Mouse (Mus musculus): ENCODE data around the gene Atl1. TPM values are rescaled to one million over a fixed set of nuclear protein-coding genes. Genes with fewer than 3 reads are reported as not detected.

The Atl1 gene
- total and polyA plus RNA-seq, 3 experiments = 0.55 to 2.7 (median 1.6) TPM

DNA sequence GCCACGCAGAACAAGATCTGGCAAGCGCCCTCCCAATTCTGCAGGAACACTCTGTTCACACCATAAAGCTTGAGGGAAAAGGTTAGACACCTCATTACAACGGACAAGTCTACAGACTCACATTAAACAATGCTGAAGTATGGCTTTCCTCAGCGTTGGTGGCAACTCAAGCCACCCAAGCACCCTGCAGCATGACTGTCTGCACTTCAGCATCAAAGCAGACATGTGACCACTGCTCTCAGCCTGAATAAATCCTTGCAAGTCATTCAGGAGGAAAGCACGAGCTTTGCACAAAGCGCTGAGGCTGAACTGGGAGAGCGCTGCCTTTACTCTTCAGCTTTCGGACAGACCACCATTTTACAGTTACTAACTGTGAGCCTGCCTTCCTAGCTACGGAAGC, 40.1 kb upstream of the Atl1 start:
- Histone ChIP-seq H3K4me1 (ENCODE audit: insufficient read depth, low read depth, low read length) (peaks cover 20% of the 10 kb centered on the region), H3K4me3 (ENCODE audit: low read depth, low read length) (no peak overlapping the region), H3K27me3 (ENCODE audit: insufficient read depth, low read length) (no peaks in the 10 kb centered on the region), H3K36me3 (replicated peaks) (peaks cover 38% of the 10 kb centered on the region), H3K9me3 (replicated peaks) (no peaks in the 10 kb centered on the region)
- ATAC-seq (ENCODE audit: extremely low read depth, insufficient number of reproducible peaks, low FRiP score, poor library complexity, severe bottlenecking) (no peak), DNase-seq (ENCODE audit: low spot score) (no peak)
- TF ChIP-seq CTCF (IDR thresholded peaks at IDR 0.05; ENCODE audit: low read depth, low read length) (no peak), GATA2 (IDR thresholded peaks at IDR 0.05; ENCODE audit: borderline replicate concordance, low read depth, low read length) (no peak), GATA1 (IDR thresholded peaks at IDR 0.05; ENCODE audit: borderline replicate concordance, low read length) (no peak), POLR2AphosphoS5 (IDR thresholded peaks at IDR 0.05; ENCODE audit: insufficient replicate concordance, low read depth, low read length) (no peak), TAL1 (conservative IDR thresholded peaks at IDR 0.05; ENCODE audit: low read depth, low read length) (no peak)

DNA sequence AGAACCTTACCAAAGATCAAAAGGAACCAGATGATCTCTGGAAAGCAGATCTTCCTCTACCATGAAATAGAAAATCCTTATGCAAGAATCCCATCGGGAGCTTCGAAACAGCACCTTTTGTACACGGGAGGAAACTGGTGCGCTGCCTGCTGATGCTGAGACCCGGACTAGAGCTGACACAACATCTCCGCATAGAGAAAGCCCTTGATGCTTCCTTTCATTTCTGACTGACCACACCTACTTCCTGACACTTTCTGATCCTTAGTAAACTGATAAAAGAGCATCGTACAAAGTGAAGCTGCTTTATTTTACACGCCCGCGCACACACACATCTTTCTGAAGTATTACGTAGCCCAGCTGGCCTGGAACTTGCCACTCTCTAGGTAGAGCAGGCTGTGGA, 39.0 kb upstream of the Atl1 start:
- TF ChIP-seq GATA2 (IDR thresholded peaks at IDR 0.05; ENCODE audit: borderline replicate concordance, low read depth, low read length) (no peak), TAL1 (conservative IDR thresholded peaks at IDR 0.05; ENCODE audit: low read depth, low read length) (no peak), CTCF (IDR thresholded peaks at IDR 0.05; ENCODE audit: low read depth, low read length) (no peak), GATA1 (IDR thresholded peaks at IDR 0.05; ENCODE audit: borderline replicate concordance, low read length) (no peak), POLR2AphosphoS5 (IDR thresholded peaks at IDR 0.05; ENCODE audit: insufficient replicate concordance, low read depth, low read length) (no peak)
- peaks cover 31% of the 10 kb centered on the region for H3K4me1 ChIP-seq (ENCODE audit: insufficient read depth, low read depth, low read length)
- H3K4me3 ChIP-seq (ENCODE audit: low read depth, low read length) = no peak overlapping the region
- DNase-seq (ENCODE audit: low spot score) (no peak), ATAC-seq (ENCODE audit: extremely low read depth, insufficient number of reproducible peaks, low FRiP score, poor library complexity, severe bottlenecking) (no peak)
- H3K9me3 ChIP-seq (replicated peaks) = no peaks in the 10 kb centered on the region
- H3K27me3 ChIP-seq (ENCODE audit: insufficient read depth, low read length) = no peaks in the 10 kb centered on the region
- peaks cover 36% of the 10 kb centered on the region for H3K36me3 ChIP-seq (replicated peaks)

DNA sequence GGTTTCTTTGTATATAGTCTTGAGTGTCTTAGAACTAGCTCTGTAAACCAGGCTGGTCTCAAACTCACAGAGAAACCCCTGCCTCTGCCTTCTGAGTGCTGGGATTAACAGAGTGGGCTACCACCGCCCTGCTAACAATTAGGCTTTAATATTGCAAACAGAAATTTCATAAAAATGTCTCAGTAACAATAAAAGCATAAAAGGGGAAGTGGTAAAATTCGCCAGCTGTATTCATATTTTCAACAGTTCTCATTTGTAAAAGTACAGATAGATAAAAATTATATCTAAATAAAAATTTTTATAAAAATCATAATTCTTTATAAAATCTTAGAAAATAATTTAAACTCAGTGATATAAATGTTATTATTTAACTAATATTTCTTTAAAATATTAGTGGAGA, 38.5 kb upstream of the Atl1 start:
- ATAC-seq (ENCODE audit: extremely low read depth, insufficient number of reproducible peaks, low FRiP score, poor library complexity, severe bottlenecking) (no peak), DNase-seq (ENCODE audit: low spot score) (no peak)
- no peaks in the 10 kb centered on the region for H3K27me3 ChIP-seq (ENCODE audit: insufficient read depth, low read length)
- peaks cover 34% of the 10 kb centered on the region for H3K36me3 ChIP-seq (replicated peaks)
- no peaks in the 10 kb centered on the region for H3K9me3 ChIP-seq (replicated peaks)
- peaks cover 36% of the 10 kb centered on the region for H3K4me1 ChIP-seq (ENCODE audit: insufficient read depth, low read depth, low read length)
- H3K4me3 ChIP-seq (ENCODE audit: low read depth, low read length) = no peak overlapping the region
- TF ChIP-seq CTCF (IDR thresholded peaks at IDR 0.05; ENCODE audit: low read depth, low read length) (no peak), TAL1 (conservative IDR thresholded peaks at IDR 0.05; ENCODE audit: low read depth, low read length) (no peak), GATA1 (IDR thresholded peaks at IDR 0.05; ENCODE audit: borderline replicate concordance, low read length) (no peak), GATA2 (IDR thresholded peaks at IDR 0.05; ENCODE audit: borderline replicate concordance, low read depth, low read length) (no peak), POLR2AphosphoS5 (IDR thresholded peaks at IDR 0.05; ENCODE audit: insufficient replicate concordance, low read depth, low read length) (no peak)

DNA sequence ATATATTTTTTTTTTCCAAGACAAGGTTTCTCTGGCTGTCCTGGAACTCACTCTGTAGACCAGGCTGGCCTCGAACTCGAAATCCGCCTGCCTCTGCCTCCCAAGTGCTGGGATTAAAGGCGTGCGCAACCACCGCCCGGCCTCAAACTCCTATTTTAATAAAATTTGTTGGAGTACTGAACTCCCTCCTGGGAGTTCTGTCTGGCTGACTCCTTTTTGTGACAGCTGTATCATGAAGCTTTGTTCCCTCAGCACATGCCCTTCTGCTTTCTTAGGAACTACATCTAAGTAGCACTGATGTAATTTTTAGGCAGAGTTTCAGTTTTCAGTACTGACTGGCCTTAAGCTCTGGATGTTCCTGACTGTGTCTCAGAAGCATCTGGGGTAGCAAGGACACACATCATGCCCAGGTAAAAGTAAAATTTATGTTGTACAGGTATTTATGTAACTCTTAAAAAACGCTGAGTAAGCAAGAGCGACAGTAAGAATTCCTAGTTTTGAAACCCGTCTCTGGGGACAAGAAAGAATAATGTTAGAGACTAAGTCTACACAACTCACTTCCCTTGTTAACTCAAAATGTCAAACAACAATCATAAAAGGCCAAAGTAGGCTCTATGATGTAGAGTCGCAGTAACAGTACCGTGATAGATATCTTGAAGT, 36.6 kb upstream of the Atl1 start:
- no peak for DNase-seq (ENCODE audit: low spot score)
- H3K4me1 ChIP-seq (ENCODE audit: insufficient read depth, low read depth, low read length) = peaks cover 33% of the 10 kb centered on the region
- no peak for TF ChIP-seq TAL1 (conservative IDR thresholded peaks at IDR 0.05; ENCODE audit: low read depth, low read length)
- no peak for TF ChIP-seq GATA1 (IDR thresholded peaks at IDR 0.05; ENCODE audit: borderline replicate concordance, low read length)
- no peak for TF ChIP-seq POLR2AphosphoS5 (IDR thresholded peaks at IDR 0.05; ENCODE audit: insufficient replicate concordance, low read depth, low read length)
- TF ChIP-seq GATA2 (IDR thresholded peaks at IDR 0.05; ENCODE audit: borderline replicate concordance, low read depth, low read length) = no peak
- TF ChIP-seq CTCF (IDR thresholded peaks at IDR 0.05; ENCODE audit: low read depth, low read length) = no peak
- no peak for ATAC-seq (ENCODE audit: extremely low read depth, insufficient number of reproducible peaks, low FRiP score, poor library complexity, severe bottlenecking)
- H3K9me3 ChIP-seq (replicated peaks) = no peaks in the 10 kb centered on the region
- H3K4me3 ChIP-seq (ENCODE audit: low read depth, low read length) = no peak overlapping the region
- H3K27me3 ChIP-seq (ENCODE audit: insufficient read depth, low read length) = no peaks in the 10 kb centered on the region
- H3K36me3 ChIP-seq (replicated peaks) = peaks cover 26% of the 10 kb centered on the region

DNA sequence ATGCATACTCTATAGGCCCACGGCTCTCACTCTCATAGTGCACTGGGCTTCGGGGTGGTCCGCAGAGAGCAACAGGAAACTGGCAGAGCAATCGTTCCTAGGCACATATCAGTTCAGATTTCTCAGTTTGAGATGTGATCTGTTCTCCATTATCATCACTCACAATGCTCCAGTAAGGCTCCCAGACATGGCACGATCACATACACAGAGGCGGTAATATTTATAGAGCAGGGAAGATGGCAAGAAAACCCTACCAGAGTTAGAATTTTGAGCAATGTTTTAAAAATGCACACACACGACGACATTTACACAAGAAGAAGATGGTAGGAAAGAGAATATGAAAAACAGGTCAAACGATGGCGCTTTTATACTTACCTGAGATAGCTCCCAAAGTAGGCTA, 36.0 kb upstream of the Atl1 start:
- TF ChIP-seq TAL1 (conservative IDR thresholded peaks at IDR 0.05; ENCODE audit: low read depth, low read length) = no peak
- Histone ChIP-seq H3K4me1 (ENCODE audit: insufficient read depth, low read depth, low read length) (peaks cover 33% of the 10 kb centered on the region), H3K9me3 (replicated peaks) (no peaks in the 10 kb centered on the region), H3K4me3 (ENCODE audit: low read depth, low read length) (no peak overlapping the region), H3K36me3 (replicated peaks) (peaks cover 26% of the 10 kb centered on the region), H3K27me3 (ENCODE audit: insufficient read depth, low read length) (no peaks in the 10 kb centered on the region)
- ATAC-seq (ENCODE audit: extremely low read depth, insufficient number of reproducible peaks, low FRiP score, poor library complexity, severe bottlenecking) = no peak
- DNase-seq (ENCODE audit: low spot score) = no peak

DNA sequence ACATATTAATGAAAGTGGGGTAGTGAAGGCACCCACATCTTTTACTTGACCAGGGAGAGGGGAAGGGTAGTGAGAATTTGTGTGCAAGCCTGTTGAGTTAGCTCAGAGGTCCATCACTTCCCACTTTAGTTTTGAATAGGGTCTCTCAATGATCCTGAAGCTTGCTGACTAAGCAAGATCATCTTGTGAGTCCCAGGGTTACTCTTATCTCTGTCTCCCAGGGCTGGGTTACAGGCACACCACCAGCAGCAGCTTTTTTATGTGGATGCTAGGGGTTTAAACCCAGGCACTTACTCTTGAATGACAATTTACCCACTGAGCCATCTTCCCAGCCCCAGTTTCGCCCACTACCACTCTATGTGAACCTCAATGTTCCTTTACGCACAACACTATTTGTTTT, 34.8 kb upstream of the Atl1 start:
- no peak overlapping the region for H3K4me3 ChIP-seq (ENCODE audit: low read depth, low read length)
- H3K27me3 ChIP-seq (ENCODE audit: insufficient read depth, low read length) = no peaks in the 10 kb centered on the region
- H3K4me1 ChIP-seq (ENCODE audit: insufficient read depth, low read depth, low read length) = peaks cover 36% of the 10 kb centered on the region
- peaks cover 24% of the 10 kb centered on the region for H3K36me3 ChIP-seq (replicated peaks)
- ATAC-seq (ENCODE audit: extremely low read depth, insufficient number of reproducible peaks, low FRiP score, poor library complexity, severe bottlenecking) = peak; percentile 82
- TF ChIP-seq POLR2AphosphoS5 (IDR thresholded peaks at IDR 0.05; ENCODE audit: insufficient replicate concordance, low read depth, low read length) (no peak), TAL1 (conservative IDR thresholded peaks at IDR 0.05; ENCODE audit: low read depth, low read length) (peak; percentile 66), CTCF (IDR thresholded peaks at IDR 0.05; ENCODE audit: low read depth, low read length) (no peak), GATA1 (IDR thresholded peaks at IDR 0.05; ENCODE audit: borderline replicate concordance, low read length) (no peak)
- DNase-seq (ENCODE audit: low spot score) = peak; percentile 78
- no peaks in the 10 kb centered on the region for H3K9me3 ChIP-seq (replicated peaks)

All from G1E (cell line).